Mouse (Mus musculus) C2C12 (cell line): ENCODE measurements around the gene Rtn4. TPM values are rescaled to one million over a fixed set of nuclear protein-coding genes. Genes with fewer than 3 reads are reported as not detected.
"Not testable (repeated sequence)": the region's sequence is repeated elsewhere in the genome, so short reads cannot be mapped to it uniquely, and the experiment has no call there.

ENCODE experiments used
- H3K27me3 ChIP-seq: one replicate; pipeline ENCODE4 v1.6.1; 2011; ENCODE audit not compliant: control insufficient read depth, insufficient read depth, insufficient read length
- H3K36me3 ChIP-seq: one replicate; pipeline ENCODE4 v1.6.1; 2011; ENCODE audit not compliant: control insufficient read depth, insufficient read depth
- H3K4me3 ChIP-seq: one replicate; pipeline ENCODE4 v1.5.1; 2011; ENCODE audit warnings: mild to moderate bottlenecking, control low read depth; ENCODE audit not compliant: poor library complexity, insufficient read depth, severe bottlenecking
- H3K79me2 ChIP-seq: one replicate; pipeline ENCODE4 v1.6.1; 2011; ENCODE audit not compliant: control insufficient read depth, insufficient read depth
- H3K79me3 ChIP-seq: one replicate; pipeline ENCODE4 v1.6.1; 2011; ENCODE audit warnings: low read depth, control low read depth
- H3ac ChIP-seq: one replicate; pipeline ENCODE3; 2011; ENCODE audit warnings: low read depth; ENCODE audit not compliant: control insufficient read depth, insufficient read length
- CEBPB ChIP-seq: IDR thresholded peaks from one replicate; pipeline ENCODE4 v1.6.1; 2011; ENCODE audit warnings: low read depth, mild to moderate bottlenecking, control low read depth, moderate library complexity
- CTCF ChIP-seq: IDR thresholded peaks from one replicate; pipeline ENCODE4 v1.5.1; 2011; ENCODE audit not compliant: control insufficient read depth, insufficient read depth, insufficient read length
- FOSL1 ChIP-seq: IDR thresholded peaks from one replicate; pipeline ENCODE4 v1.8.0; 2011; ENCODE audit warnings: mild to moderate bottlenecking, low read length; ENCODE audit not compliant: poor library complexity, insufficient read depth, severe bottlenecking
- MAX ChIP-seq: IDR thresholded peaks from one replicate; pipeline ENCODE4 v1.6.1; 2011; ENCODE audit warnings: mild to moderate bottlenecking, control low read depth
- MYOD1 ChIP-seq: IDR thresholded peaks from one replicate; pipeline ENCODE4 v1.6.1; 2011; ENCODE audit warnings: low read depth; ENCODE audit not compliant: control insufficient read depth, insufficient read length
- MYOG ChIP-seq: IDR thresholded peaks from one replicate; pipeline ENCODE4 v1.6.1; 2011; ENCODE audit not compliant: control insufficient read depth, insufficient read length; ENCODE audit errors: extremely low read depth
- USF1 ChIP-seq: IDR thresholded peaks from one replicate; pipeline ENCODE4 v1.6.1; 2011; ENCODE audit warnings: low read depth, mild to moderate bottlenecking, control low read depth, moderate library complexity
- long read RNA-seq, 2 experiments: library from polyadenylated mRNA; unstranded; transcript quantifications; one replicate each; pipeline ENCODE4 v2.0.0; 2019 to 2020
- polyA plus RNA-seq: library from polyadenylated mRNA; unstranded; fragments of >200 nt; fragmentation: generic; extraction: Trizol; gene quantifications from one replicate; pipeline ENCODE4 v1.2.1, GENCODE M21; 2012; ENCODE audit warnings: missing spikeins

Gene Rtn4
- 213 TPM for polyA plus RNA-seq
- long read RNA-seq, experiment 1, transcript Rtn4-201 (7 exons, 1,773 nt), result minor isoform, 7 of 49 reads
- long read RNA-seq, experiment 1, transcript Rtn4-202 (7 exons, 3,615 nt), result major isoform, 13 of 49 reads
- long read RNA-seq, experiment 1, partial matches to known transcripts, result 26 of 49 reads
- long read RNA-seq, experiment 1, other reads (novel, unspliced or antisense), result 0 of 49 reads
- long read RNA-seq, experiment 2, transcript Rtn4-202 (7 exons, 3,615 nt), result major isoform, 27 of 38 reads
- long read RNA-seq, experiment 2, partial matches to known transcripts, result 8 of 38 reads
- long read RNA-seq, experiment 2, other reads (novel, unspliced or antisense), result 1 of 38 reads

DNA sequence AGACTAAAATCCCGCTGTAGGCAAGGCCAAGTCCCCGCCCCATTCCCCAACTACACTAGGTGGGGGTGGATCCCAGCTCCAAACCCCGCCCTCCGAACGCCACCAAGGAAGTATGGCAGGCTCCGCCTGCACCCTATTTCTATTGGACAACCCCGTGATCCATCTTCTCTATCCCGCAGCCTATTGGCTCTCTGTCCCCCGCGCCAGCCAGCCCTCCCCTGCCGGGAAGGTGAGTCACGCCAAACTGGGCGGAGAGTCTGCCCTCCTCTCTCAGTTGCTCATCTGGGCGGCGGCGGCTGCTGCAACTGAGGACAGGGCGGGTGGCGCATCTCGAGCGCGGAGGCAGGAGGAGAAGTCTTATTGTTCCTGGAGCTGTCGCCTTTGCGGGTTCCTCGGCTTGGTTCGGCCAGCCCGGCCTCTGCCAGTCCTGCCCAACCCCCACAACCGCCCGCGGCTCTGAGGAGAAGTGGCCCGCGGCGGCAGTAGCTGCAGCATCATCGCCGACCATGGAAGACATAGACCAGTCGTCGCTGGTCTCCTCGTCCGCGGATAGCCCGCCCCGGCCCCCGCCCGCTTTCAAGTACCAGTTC is at the start of gene Rtn4:
Gene Rtn4 (plus strand): TSS at position 265 of the 590 bp plus-strand sequence.
- peak within 1 kb of the TSS; percentile 92 for H3ac ChIP-seq
- H3K79me3 ChIP-seq, result peaks cover 45% of the 10 kb centered on the region
- no peaks in the 10 kb centered on the region for H3K27me3 ChIP-seq
- peaks cover 36% of the 10 kb centered on the region for H3K36me3 ChIP-seq
- H3K4me3 ChIP-seq, result peak within 1 kb of the TSS; percentile 89
- H3K79me2 ChIP-seq, result peaks cover 51% of the 10 kb centered on the region
- TF ChIP-seq MYOG, result no peak
- TF ChIP-seq MYOD1, result no peak
- TF ChIP-seq MAX, result no peak
- TF ChIP-seq CTCF, result peak; percentile 1
- TF ChIP-seq CEBPB, result no peak
- no peak for TF ChIP-seq USF1
- peak; percentile 11 for TF ChIP-seq FOSL1

DNA sequence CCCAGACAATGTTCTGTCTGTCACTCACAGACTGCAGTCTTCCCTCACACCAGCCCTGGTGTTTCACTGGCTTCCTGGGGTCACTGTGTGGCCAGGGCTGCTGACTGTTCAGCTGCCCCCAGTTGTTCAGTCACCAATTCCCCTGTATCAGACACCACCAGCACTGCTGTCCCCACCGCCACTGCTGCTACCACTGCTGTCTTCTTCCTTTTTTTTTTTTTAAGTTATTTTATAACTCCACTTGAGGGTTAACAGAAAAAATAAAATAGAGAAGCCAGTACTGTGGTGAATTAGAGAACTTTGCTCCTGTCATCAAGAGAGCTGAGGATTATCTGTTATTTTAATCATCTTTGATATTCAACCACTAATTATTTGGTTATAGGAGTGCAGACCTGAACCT is 48.3 kb upstream of the Rtn4 start:
- H3K79me3 ChIP-seq, result no peaks in the 10 kb centered on the region
- no peak for TF ChIP-seq FOSL1
- TF ChIP-seq CTCF, result no peak
- no peak for TF ChIP-seq USF1
- no peak for TF ChIP-seq MYOD1
- no peak for TF ChIP-seq CEBPB
- TF ChIP-seq MYOG, result no peak
- TF ChIP-seq MAX, result no peak
- no peaks in the 10 kb centered on the region for H3K79me2 ChIP-seq
- H3K36me3 ChIP-seq, result no peaks in the 10 kb centered on the region
- H3K4me3 ChIP-seq, result no peak overlapping the region
- H3K27me3 ChIP-seq, result no peaks in the 10 kb centered on the region
- H3ac ChIP-seq, result no peak overlapping the region

DNA sequence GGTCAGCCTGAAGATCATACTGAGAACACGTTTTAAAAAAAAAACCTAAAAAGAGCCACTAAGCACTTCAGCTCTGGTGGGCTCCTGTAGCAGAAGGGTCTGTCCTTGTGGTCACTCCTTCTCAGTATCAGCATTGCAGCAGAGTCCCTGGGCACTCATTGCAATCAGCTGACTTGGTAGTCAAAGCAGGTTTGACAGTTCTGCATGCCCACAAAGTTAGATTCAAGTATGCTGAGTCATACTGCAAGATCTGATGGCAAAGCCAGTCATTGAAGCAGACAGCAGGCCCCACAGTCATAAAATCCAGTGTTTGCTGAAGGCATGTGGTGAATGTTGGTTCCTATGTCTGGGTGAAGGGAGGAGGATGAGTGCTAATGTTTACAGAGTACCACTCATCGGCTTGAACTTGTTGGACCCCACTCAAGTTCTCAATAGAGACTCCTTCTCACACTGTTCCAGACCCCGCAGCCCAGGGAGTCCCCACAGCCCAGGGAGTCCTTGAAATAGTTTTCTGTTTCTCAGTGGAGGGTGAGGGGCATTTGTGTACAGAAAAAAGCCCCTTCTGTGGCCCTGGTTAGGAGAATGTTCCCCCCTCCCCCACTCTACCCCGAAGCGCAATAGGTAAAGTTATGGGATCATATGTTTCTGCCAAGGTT is 47.2 kb upstream of the Rtn4 start:
- Histone ChIP-seq H3ac (no peak overlapping the region), H3K36me3 (no peaks in the 10 kb centered on the region), H3K27me3 (no peaks in the 10 kb centered on the region), H3K79me2 (no peaks in the 10 kb centered on the region), H3K4me3 (no peak overlapping the region), H3K79me3 (no peaks in the 10 kb centered on the region)
- TF ChIP-seq CEBPB (no peak), MAX (peak; percentile 76), MYOD1 (peak; percentile 47), CTCF (no peak), FOSL1 (peak; percentile 69), USF1 (peak; percentile 42), MYOG (no peak)

DNA sequence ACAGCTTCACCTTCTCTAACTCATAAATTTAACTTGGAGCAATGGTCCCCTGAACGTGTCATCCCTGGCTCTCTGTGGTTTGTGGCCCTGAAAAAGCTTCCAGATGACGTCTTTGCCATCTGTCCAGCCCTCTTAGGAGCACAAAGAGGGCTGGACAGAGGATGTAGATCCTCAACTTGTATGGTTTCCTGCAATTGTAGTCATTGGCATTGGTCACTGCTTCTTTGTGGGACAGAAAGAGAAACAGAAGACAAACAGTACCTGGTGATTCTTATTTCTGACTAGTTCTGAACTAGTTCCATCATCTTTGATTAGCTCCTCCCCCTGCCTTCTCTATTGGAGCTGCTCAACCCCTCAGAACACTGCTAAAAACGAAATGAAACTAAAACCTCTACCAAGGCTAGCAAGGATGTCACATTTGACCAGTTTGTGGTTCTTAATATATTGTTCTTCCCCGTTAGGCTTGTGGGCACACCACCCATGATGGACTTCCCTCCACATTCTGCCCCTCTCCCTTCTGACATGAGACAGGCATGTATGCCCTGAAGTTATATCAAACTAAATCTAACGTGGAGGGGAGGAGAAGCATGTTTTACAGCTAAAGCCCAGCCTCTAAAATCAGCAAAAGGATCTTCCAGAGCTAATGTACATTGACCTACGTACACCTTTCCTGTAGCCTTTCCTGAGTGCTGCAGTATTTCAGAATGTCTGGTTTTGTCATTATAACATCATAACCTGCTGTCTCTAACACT is 45.0 kb upstream of the Rtn4 start:
- no peak for TF ChIP-seq MYOG
- no peak for TF ChIP-seq USF1
- no peak for TF ChIP-seq CTCF
- no peak for TF ChIP-seq FOSL1
- no peak for TF ChIP-seq CEBPB
- TF ChIP-seq MYOD1, result no peak
- TF ChIP-seq MAX, result no peak
- no peaks in the 10 kb centered on the region for H3K79me3 ChIP-seq

DNA sequence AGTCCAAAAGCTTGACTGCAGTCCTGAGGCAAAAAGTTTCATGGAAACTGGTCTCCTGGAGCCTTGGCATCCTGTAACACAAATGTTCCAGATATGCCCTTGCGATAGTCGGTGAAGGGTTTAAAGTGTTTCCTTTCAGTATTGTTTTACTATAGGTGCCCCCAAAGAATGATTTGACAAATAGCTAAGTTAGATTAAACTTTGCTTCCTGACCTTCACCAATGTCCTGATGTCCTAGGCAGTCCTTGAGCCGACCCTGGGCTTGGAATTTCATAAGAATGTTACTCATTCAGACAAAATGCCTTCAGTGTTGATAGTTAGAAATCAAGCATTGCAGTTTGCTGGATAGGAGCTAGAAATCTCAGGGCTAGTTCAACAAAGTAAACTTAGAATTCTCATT is 37.4 kb upstream of the Rtn4 start:
- not testable (repeated sequence) for H3K79me3 ChIP-seq, H3K27me3 ChIP-seq, H3ac ChIP-seq, H3K79me2 ChIP-seq, H3K4me3 ChIP-seq, H3K36me3 ChIP-seq

More for the DNA sequence above, 45.0 kb upstream of the Rtn4 start:
- Histone ChIP-seq H3K79me2 (no peaks in the 10 kb centered on the region), H3K4me3 (no peak overlapping the region), H3ac (no peak overlapping the region), H3K36me3 (no peaks in the 10 kb centered on the region), H3K27me3 (no peaks in the 10 kb centered on the region)
